ENCODE assay signal across 8 mouse cellular contexts in genomic region chr11:96862534-96862933, GRCm38 (mm10). TPM values are rescaled to one million over a fixed set of nuclear protein-coding genes. Genes with fewer than 3 reads are reported as not detected.
A peak's percentile ranks its signal among the peaks of the same experiment; 100 is the strongest.
DNase-seq lines count a peak whose midpoint lies in the region; ATAC-seq and TF ChIP-seq lines count a peak whose summit lies in the region.

No protein-coding gene starts in this region.

- H3K27me3 ChIP-seq in heart, embryonic 11.5 days (ENCODE audit: control insufficient read depth, insufficient read depth, low read length) = peaks cover 3% of the 10 kb centered on the region; the same call in 1 of the 2 replicates
- H3K27me3 ChIP-seq in hindbrain, embryonic 10.5 days (ENCODE audit: insufficient read depth, poor library complexity, severe bottlenecking) = no peaks in the 10 kb centered on the region
- peaks cover 9% of the 10 kb centered on the region; the same call in 1 of the 2 replicates for H3K27me3 ChIP-seq in limb, embryonic 15.5 days
- H3K27me3 ChIP-seq in thymus, adult 2 months (ENCODE audit: control insufficient read depth, insufficient read depth, low read length) = no peaks in the 10 kb centered on the region; the same call in 1 of the 2 replicates

- peaks cover 16% of the 10 kb centered on the region for H3K4me1 ChIP-seq in heart, embryonic 11.5 days (ENCODE audit: control insufficient read depth, insufficient read depth, low read length)
- peaks cover 47% of the 10 kb centered on the region for H3K4me1 ChIP-seq in hindbrain, embryonic 10.5 days (replicated peaks)
- peaks cover 40% of the 10 kb centered on the region for H3K4me1 ChIP-seq in limb, embryonic 15.5 days
- H3K4me1 ChIP-seq in thymus, adult 2 months (replicated peaks; ENCODE audit: control insufficient read depth, insufficient read depth, low read length) = peaks cover 5% of the 10 kb centered on the region

- peak overlapping the region; percentile 94 for H3K4me2 ChIP-seq in heart, embryonic 11.5 days
- H3K4me2 ChIP-seq in limb, embryonic 15.5 days = no peak overlapping the region

- WGBS in heart, embryonic 11.5 days (ENCODE audit: insufficient replicate concordance) = 79% methylated on average over 12 of the region's 12 CpGs
- WGBS in hindbrain, embryonic 10.5 days = 63% methylated on average over 12 of the region's 12 CpGs
- WGBS in limb, embryonic 15.5 days = 68% methylated on average over 12 of the region's 12 CpGs
- 95% methylated on average over 12 of the region's 12 CpGs for WGBS in thymus, adult 2 months

- no peak for ATAC-seq in heart, embryonic 11.5 days (replicated peaks; ENCODE audit: insufficient number of reproducible peaks, low FRiP score, low TSS enrichment)
- no peak for ATAC-seq in limb, embryonic 15.5 days (ENCODE audit: insufficient number of reproducible peaks, low FRiP score, low TSS enrichment, low read depth)

- no peak for DNase-seq in heart, postnatal 36 days
- peak; percentile 69 for DNase-seq in Muller cell, postnatal 12 days (ENCODE audit: inconsistent ontology term)
- no peak for DNase-seq in hindbrain, embryonic 10.5 days (ENCODE audit: low spot score)
- DNase-seq in thymus, adult 2 months = no peak
- DNase-seq in lung, postnatal 25 days (ENCODE audit: low spot score) = no peak
- no peak for DNase-seq in adrenal gland, postnatal 25 days

- no peaks in the 10 kb centered on the region for H3K36me3 ChIP-seq in heart, embryonic 11.5 days (ENCODE audit: control insufficient read depth, insufficient read depth, low read length)
- H3K36me3 ChIP-seq in hindbrain, embryonic 10.5 days = no peaks in the 10 kb centered on the region
- H3K36me3 ChIP-seq in limb, embryonic 15.5 days = peaks cover 11% of the 10 kb centered on the region
- H3K36me3 ChIP-seq in thymus, adult 2 months (ENCODE audit: control insufficient read depth, insufficient read depth, low read length) = no peaks in the 10 kb centered on the region

- no peaks in the 10 kb centered on the region for H3K9me3 ChIP-seq in heart, embryonic 11.5 days (replicated peaks; ENCODE audit: control insufficient read depth, low read length)
- H3K9me3 ChIP-seq in hindbrain, embryonic 10.5 days = no peaks in the 10 kb centered on the region
- H3K9me3 ChIP-seq in limb, embryonic 15.5 days = no peaks in the 10 kb centered on the region

- no peak for TF ChIP-seq CTCF in thymus, adult 2 months (IDR thresholded peaks at IDR 0.05; ENCODE audit: borderline replicate concordance, control insufficient read depth, extremely low read depth, insufficient read depth, low read length, poor library complexity)

- no peak overlapping the region for H3K4me3 ChIP-seq in heart, embryonic 11.5 days (ENCODE audit: low read depth, low read length)
- H3K4me3 ChIP-seq in hindbrain, embryonic 10.5 days = peak overlapping the region; percentile 57
- H3K4me3 ChIP-seq in limb, embryonic 15.5 days = no peak overlapping the region
- no peak overlapping the region for H3K4me3 ChIP-seq in thymus, adult 2 months (ENCODE audit: control insufficient read depth, insufficient read depth, low read length)

- no peak overlapping the region for H3K27ac ChIP-seq in heart, embryonic 11.5 days (ENCODE audit: low read depth, low read length)
- peak overlapping the region; percentile 79 for H3K27ac ChIP-seq in hindbrain, embryonic 10.5 days
- H3K27ac ChIP-seq in limb, embryonic 15.5 days = peak overlapping the region; percentile 17
- H3K27ac ChIP-seq in thymus, adult 2 months (ENCODE audit: control insufficient read depth, insufficient read depth, low read length) = no peak overlapping the region

- no peak for TF ChIP-seq POLR2A in thymus, adult 2 months (IDR thresholded peaks at IDR 0.05; ENCODE audit: control insufficient read depth, extremely low read depth, insufficient read depth, low read length, poor library complexity)

- intact Hi-C loops in heart, postnatal 36 days (cut with DNase I) = loop anchor here (2.0 to 5.0 kb wide), 2 partner anchors 240 to 424 kb away; no protein-coding TSS in a partner anchor

- H3K9ac ChIP-seq in heart, embryonic 11.5 days (ENCODE audit: low read depth, low read length) = no peak overlapping the region
- no peak overlapping the region for H3K9ac ChIP-seq in limb, embryonic 15.5 days

RNA-seq across cellular contexts. Expression of gene Copz2, which starts 12.9 kb away (rescaled TPM):
- polyA plus RNA-seq in heart, embryonic 11.5 days (2014; fragmentation: Nextera tagmentation; extraction: Ambion mirVana) = 102 and 105 TPM in 2 replicates
- 10 to 100 TPM; 36.0 to 39.4 TPM for total RNA-seq in heart, postnatal 36 days (2021)
- 42.9 and 44.2 TPM in 2 replicates for polyA plus RNA-seq in hindbrain, embryonic 10.5 days (2016; fragmentation: Nextera tagmentation; extraction: Ambion mirVana)
- 203 and 213 TPM in 2 replicates for polyA plus RNA-seq in limb, embryonic 15.5 days (2015; fragmentation: Nextera tagmentation; extraction: Ambion mirVana)
- 24.5 and 25.3 TPM in 2 replicates for polyA plus RNA-seq in thymus, adult 2 months (2012; rRNA removed)
- total RNA-seq in adrenal gland, postnatal 25 days (2021) = 58.0 and 59.0 TPM in 2 replicates

RNA-seq across cellular contexts. Expression of gene Nfe2l1, which starts 32.8 kb away (rescaled TPM):
- 36.5 and 44.0 TPM in 2 replicates for polyA plus RNA-seq in heart, embryonic 11.5 days (2014; fragmentation: Nextera tagmentation; extraction: Ambion mirVana)
- 100 to 1,000 TPM; 397 to 404 TPM for total RNA-seq in heart, postnatal 36 days (2021)
- polyA plus RNA-seq in hindbrain, embryonic 10.5 days (2016; fragmentation: Nextera tagmentation; extraction: Ambion mirVana) = 65.7 and 71.8 TPM in 2 replicates
- polyA plus RNA-seq in limb, embryonic 15.5 days (2015; fragmentation: Nextera tagmentation; extraction: Ambion mirVana) = 75.6 and 81.1 TPM in 2 replicates
- 136 and 170 TPM in 2 replicates for polyA plus RNA-seq in thymus, adult 2 months (2012; rRNA removed)
- total RNA-seq in adrenal gland, postnatal 25 days (2021) = 492 and 601 TPM in 2 replicates

RNA-seq across cellular contexts. Expression of gene Cdk5rap3, which starts 53.8 kb away (rescaled TPM):
- 52.5 and 60.2 TPM in 2 replicates for polyA plus RNA-seq in heart, embryonic 11.5 days (2014; fragmentation: Nextera tagmentation; extraction: Ambion mirVana)
- total RNA-seq in heart, postnatal 36 days (2021) = 10 to 100 TPM; 22.7 to 23.7 TPM
- polyA plus RNA-seq in hindbrain, embryonic 10.5 days (2016; fragmentation: Nextera tagmentation; extraction: Ambion mirVana) = 112 and 124 TPM in 2 replicates
- polyA plus RNA-seq in limb, embryonic 15.5 days (2015; fragmentation: Nextera tagmentation; extraction: Ambion mirVana) = 76.2 and 87.4 TPM in 2 replicates
- polyA plus RNA-seq in thymus, adult 2 months (2012; rRNA removed) = 94.2 and 95.5 TPM in 2 replicates
- 50.1 and 62.8 TPM in 2 replicates for total RNA-seq in adrenal gland, postnatal 25 days (2021)

Comparison
In these comparisons a context has a peak if more than half of its experiments do, and no peak if none do; other contexts are left out.
1. H3K27ac ChIP-seq: peak in hindbrain, embryonic 10.5 days (single experiment) and limb, embryonic 15.5 days (single experiment); none in heart, embryonic 11.5 days (single experiment) and thymus, adult 2 months (single experiment).